Mouse (Mus musculus): ENCODE measurements at regions not wholly inside any gene's neighbourhood (a gene's known extent, or its start where the extent isn't known, plus 50 kb on each side); places are given as distances from the start of the nearest gene placed in this dataset.

DNA sequence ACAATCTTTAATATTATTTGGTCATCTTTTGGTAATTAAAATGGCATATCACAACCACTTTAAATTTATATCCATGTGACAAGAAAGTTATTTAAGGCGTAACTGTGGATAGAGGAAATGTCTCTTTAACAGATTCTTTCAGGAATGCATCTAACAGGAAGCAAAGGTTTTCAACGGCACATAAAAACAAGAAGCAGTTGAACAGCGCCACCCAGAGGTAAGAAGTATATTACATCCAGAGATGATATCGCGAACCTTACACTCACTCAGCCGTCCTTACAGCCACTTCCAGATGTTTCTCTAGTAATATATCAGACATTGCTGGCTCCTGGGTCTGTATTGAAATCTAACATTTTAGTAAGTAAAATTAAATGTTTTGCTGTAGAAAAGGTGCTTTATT, 70.5 kb upstream of the Hnrnpa3 start:
- no peaks in the 10 kb centered on the region for H3K4me1 ChIP-seq (replicated peaks; ENCODE audit: control insufficient read depth, insufficient read depth, low read length)
- H3K36me3 ChIP-seq (ENCODE audit: control insufficient read depth, insufficient read depth, low read length) = no peaks in the 10 kb centered on the region
- H3K27me3 ChIP-seq (replicated peaks; ENCODE audit: control insufficient read depth, insufficient read depth, low read length) = peaks cover 5% of the 10 kb centered on the region
- no peaks in the 10 kb centered on the region for H3K9me3 ChIP-seq (ENCODE audit: control insufficient read depth, low read length)
- WGBS = 3% methylated on average over 6 of the region's 6 CpGs
- H3K4me3 ChIP-seq (ENCODE audit: low read depth, low read length) = no peak overlapping the region
- ATAC-seq (replicated peaks; ENCODE audit: low FRiP score) (peak; percentile 59; the same call in 1 of the 2 replicates), DNase-seq (ENCODE audit: low spot score) (no peak)
- no peak overlapping the region for H3K4me2 ChIP-seq
- no peak overlapping the region for H3K27ac ChIP-seq (ENCODE audit: low read depth, low read length)
- H3K9ac ChIP-seq (ENCODE audit: low read depth, low read length) = no peak overlapping the region

DNA sequence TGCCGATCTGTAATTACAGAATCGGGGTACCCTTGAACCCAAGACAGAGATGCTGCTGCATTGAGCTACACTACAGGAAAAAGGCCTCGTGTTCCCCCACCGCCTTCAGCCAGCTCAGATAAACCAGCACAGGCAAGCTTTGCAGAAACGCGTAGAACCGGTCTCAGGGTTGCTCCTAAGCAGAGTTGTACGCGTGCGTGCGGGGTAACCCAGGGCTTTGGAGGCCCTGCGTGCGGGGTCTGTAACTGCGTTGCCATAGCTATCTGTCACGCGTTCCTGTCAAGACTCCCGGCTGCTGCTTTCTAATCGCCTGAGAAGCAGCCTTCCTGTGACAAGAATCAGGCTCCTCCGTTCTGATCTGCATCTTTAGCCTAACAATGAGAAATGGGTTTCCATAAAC, 69.6 kb upstream of the Hnrnpa3 start:
- ATAC-seq (replicated peaks; ENCODE audit: low FRiP score) = no peak
- 4% methylated on average over 19 of the region's 19 CpGs for WGBS
- no peak overlapping the region for H3K9ac ChIP-seq (ENCODE audit: low read depth, low read length)
- no peak overlapping the region for H3K27ac ChIP-seq (ENCODE audit: low read depth, low read length)
- peak overlapping the region; percentile 27 for H3K4me3 ChIP-seq (ENCODE audit: low read depth, low read length)
- H3K4me1 ChIP-seq (replicated peaks; ENCODE audit: control insufficient read depth, insufficient read depth, low read length) = no peaks in the 10 kb centered on the region
- H3K36me3 ChIP-seq (ENCODE audit: control insufficient read depth, insufficient read depth, low read length) = no peaks in the 10 kb centered on the region
- H3K27me3 ChIP-seq (replicated peaks; ENCODE audit: control insufficient read depth, insufficient read depth, low read length) = peaks cover 5% of the 10 kb centered on the region
- no peaks in the 10 kb centered on the region for H3K9me3 ChIP-seq (ENCODE audit: control insufficient read depth, low read length)
- no peak for DNase-seq (ENCODE audit: low spot score)
- H3K4me2 ChIP-seq = peak overlapping the region; percentile 63

DNA sequence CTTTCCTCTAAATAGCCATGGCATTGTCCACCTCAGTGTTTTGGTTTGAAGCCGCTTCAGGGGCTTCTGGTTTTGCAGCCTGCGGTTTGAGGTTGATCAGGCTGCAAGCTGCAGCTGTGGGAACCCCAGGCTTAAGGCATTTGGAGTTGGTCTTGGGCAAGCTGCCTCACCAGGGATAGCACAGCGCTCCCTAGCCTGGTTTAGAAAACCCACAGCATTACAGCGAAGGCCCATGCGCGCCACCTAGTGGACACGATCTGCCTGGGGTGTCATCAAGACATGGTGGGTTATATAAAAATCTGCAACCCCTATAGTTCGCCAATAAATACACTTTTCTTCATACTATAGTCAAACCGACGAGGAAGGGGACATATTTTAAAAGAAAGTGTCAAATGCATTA, 68.9 kb upstream of the Hnrnpa3 start:
- H3K9me3 ChIP-seq (ENCODE audit: control insufficient read depth, low read length) = no peaks in the 10 kb centered on the region
- ATAC-seq (replicated peaks; ENCODE audit: low FRiP score) = peak; percentile 77
- H3K4me3 ChIP-seq (ENCODE audit: low read depth, low read length) = peak overlapping the region; percentile 27
- DNase-seq (ENCODE audit: low spot score) = peak; percentile 81
- no peak overlapping the region for H3K9ac ChIP-seq (ENCODE audit: low read depth, low read length)
- H3K27me3 ChIP-seq (replicated peaks; ENCODE audit: control insufficient read depth, insufficient read depth, low read length) = peaks cover 5% of the 10 kb centered on the region
- no peaks in the 10 kb centered on the region for H3K36me3 ChIP-seq (ENCODE audit: control insufficient read depth, insufficient read depth, low read length)
- no peak overlapping the region for H3K27ac ChIP-seq (ENCODE audit: low read depth, low read length)
- 4% methylated on average over 10 of the region's 10 CpGs for WGBS
- peak overlapping the region; percentile 63 for H3K4me2 ChIP-seq
- H3K4me1 ChIP-seq (replicated peaks; ENCODE audit: control insufficient read depth, insufficient read depth, low read length) = no peaks in the 10 kb centered on the region

DNA sequence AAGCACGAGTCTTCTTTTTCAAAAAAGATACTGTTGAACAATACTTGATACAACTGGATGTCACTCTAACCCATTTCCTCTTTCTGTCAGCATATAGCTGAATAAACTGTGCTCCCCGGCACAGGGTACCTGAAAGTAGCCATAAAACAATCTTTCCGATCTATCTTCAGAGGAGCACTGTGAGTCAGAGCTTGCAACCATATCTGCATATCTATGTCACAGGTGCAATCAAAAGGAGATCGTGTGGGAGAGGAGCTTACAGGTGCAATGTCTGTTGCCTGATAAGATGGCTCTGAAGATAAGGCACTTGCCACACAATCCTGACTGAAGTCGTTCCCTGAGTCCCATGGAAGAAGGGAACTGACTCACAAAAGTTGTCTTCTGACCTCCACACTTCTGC, 58.5 kb upstream of the Hnrnpa3 start:
- DNase-seq (ENCODE audit: low spot score) = no peak
- H3K27ac ChIP-seq (ENCODE audit: low read depth, low read length) = no peak overlapping the region
- ATAC-seq (replicated peaks; ENCODE audit: low FRiP score) = no peak
- H3K4me3 ChIP-seq (ENCODE audit: low read depth, low read length) = no peak overlapping the region
- no peak overlapping the region for H3K9ac ChIP-seq (ENCODE audit: low read depth, low read length)
- no peak overlapping the region for H3K4me2 ChIP-seq
- no peaks in the 10 kb centered on the region for H3K4me1 ChIP-seq (replicated peaks; ENCODE audit: control insufficient read depth, insufficient read depth, low read length)
- no peaks in the 10 kb centered on the region for H3K36me3 ChIP-seq (ENCODE audit: control insufficient read depth, insufficient read depth, low read length)
- no peaks in the 10 kb centered on the region for H3K9me3 ChIP-seq (ENCODE audit: control insufficient read depth, low read length)
- 61% methylated on average over 5 of the region's 5 CpGs for WGBS
- no peaks in the 10 kb centered on the region for H3K27me3 ChIP-seq (replicated peaks; ENCODE audit: control insufficient read depth, insufficient read depth, low read length)

DNA sequence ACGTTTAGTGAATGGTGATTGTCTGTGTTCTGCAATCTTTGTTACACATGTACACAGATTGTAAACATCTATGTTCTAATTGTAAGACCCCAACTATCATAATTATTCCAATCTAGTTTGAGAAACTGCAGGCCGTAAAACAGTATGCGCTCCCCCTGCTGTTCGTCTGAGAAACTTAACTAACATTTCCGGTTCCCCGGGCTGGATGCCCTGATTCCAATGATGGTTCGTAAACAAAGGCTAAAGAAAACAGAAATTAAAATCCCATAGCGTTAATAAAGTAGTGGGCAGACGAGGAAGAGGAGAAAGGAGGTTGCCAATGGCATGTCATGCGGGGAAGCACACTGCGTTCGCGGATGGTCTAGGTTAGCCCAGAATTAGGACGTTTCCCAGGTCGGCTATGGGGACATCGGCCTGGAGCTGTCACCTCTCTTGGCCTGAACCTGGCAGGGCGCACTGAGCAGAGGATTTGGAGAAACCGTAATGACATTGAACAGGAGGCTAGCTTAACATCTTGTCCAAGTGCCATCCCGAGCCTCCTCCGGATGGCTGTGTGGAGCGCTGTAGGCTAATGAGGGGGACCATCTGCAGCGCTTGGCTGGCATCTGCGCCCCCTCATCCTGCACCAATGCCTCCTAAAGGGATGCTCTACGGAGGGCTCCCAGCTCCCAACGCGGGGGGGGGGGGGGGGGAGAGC, 55.7 kb upstream of the Hnrnpa3 start:
- ATAC-seq (replicated peaks; ENCODE audit: low FRiP score) (no peak), DNase-seq (ENCODE audit: low spot score) (no peak)
- no peak overlapping the region for H3K27ac ChIP-seq (ENCODE audit: low read depth, low read length)

DNA sequence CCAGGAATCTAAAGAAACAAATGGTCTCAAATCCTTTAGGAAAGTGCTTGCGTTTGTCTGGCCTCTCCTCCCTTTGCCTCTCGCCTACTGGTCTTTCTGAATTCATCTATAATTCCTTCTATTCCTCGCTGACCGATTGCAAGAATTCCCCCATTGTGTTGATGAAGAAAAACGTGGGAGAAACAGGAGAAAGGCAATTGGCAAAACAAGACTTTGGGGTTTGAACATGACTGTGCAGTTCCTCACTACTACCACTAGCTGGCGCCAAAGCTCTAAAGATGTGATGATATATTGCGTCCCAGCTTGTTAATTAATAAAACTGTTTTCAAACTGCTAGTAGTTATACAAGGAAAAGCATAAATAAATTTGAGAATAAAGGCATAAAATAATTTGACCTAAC, 53.4 kb upstream of the Hnrnpa3 start:
- WGBS = 2% methylated on average over 7 of the region's 7 CpGs
- Histone ChIP-seq H3K36me3 (ENCODE audit: control insufficient read depth, insufficient read depth, low read length) (no peaks in the 10 kb centered on the region), H3K9ac (ENCODE audit: low read depth, low read length) (no peak overlapping the region), H3K27ac (ENCODE audit: low read depth, low read length) (no peak overlapping the region), H3K9me3 (ENCODE audit: control insufficient read depth, low read length) (no peaks in the 10 kb centered on the region), H3K4me3 (ENCODE audit: low read depth, low read length) (no peak overlapping the region), H3K4me1 (replicated peaks; ENCODE audit: control insufficient read depth, insufficient read depth, low read length) (no peaks in the 10 kb centered on the region; the same call in 1 of the 2 replicates), H3K27me3 (replicated peaks; ENCODE audit: control insufficient read depth, insufficient read depth, low read length) (peaks cover 27% of the 10 kb centered on the region), H3K4me2 (no peak overlapping the region)
- ATAC-seq (replicated peaks; ENCODE audit: low FRiP score) = no peak
- DNase-seq (ENCODE audit: low spot score) = no peak

More for the DNA sequence above, 55.7 kb upstream of the Hnrnpa3 start:
- H3K4me2 ChIP-seq = peak overlapping the region; percentile 48
- H3K9ac ChIP-seq (ENCODE audit: low read depth, low read length) = no peak overlapping the region; the same call in 1 of the 2 replicates
- H3K9me3 ChIP-seq (ENCODE audit: control insufficient read depth, low read length) = no peaks in the 10 kb centered on the region
- H3K4me1 ChIP-seq (replicated peaks; ENCODE audit: control insufficient read depth, insufficient read depth, low read length) = no peaks in the 10 kb centered on the region; the same call in 1 of the 2 replicates
- peaks cover 5% of the 10 kb centered on the region for H3K27me3 ChIP-seq (replicated peaks; ENCODE audit: control insufficient read depth, insufficient read depth, low read length)
- peak overlapping the region; percentile 17 for H3K4me3 ChIP-seq (ENCODE audit: low read depth, low read length)
- H3K36me3 ChIP-seq (ENCODE audit: control insufficient read depth, insufficient read depth, low read length) = no peaks in the 10 kb centered on the region
- 21% methylated on average over 25 of the region's 26 CpGs for WGBS

DNA sequence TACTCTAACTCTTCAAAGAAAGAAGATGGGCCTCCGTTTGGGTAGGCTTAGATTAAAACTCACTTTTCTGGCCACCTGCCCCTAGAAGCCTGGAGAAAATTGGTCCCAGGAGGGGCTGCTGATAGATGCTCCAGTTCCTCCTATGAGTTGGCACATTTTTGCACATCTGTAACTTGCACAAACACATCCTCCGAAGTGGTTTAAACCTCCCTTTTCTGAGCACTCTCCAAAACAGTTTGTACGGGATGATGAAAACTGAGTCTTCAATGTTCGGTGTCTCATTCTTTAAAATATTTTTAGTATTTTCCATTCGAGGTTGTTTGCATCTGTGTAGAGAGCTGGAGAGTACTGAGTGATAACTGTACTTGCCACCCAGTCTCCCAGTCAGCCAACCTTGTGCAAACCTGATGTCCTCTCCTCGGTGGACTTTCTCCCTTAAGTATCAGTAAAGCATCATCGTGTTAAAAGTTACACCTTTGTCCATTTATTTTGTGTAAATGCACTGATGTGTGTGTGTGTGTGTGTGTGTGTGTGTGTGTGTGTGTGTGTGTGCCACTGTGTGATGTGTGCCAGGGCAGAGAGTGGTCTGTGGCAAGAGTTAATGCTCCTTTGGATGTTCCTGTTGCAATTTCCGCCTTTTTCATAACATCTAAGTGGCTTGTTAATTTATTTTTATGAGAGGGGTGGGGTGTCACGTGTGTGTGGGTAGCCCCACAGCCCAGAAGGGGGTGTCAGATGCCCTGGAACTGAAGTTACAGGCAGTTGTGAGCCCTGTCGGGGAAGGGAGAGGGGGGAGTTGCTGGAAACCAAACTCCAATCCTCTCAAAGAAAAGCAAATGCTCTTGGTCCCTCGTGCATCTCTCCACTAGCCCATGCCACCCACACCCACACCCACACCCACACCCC, 51.8 kb upstream of the Hnrnpa3 start:
- Histone ChIP-seq H3K36me3 (ENCODE audit: control insufficient read depth, insufficient read depth, low read length) (no peaks in the 10 kb centered on the region), H3K4me2 (no peak overlapping the region), H3K27ac (ENCODE audit: low read depth, low read length) (no peak overlapping the region), H3K9ac (ENCODE audit: low read depth, low read length) (no peak overlapping the region), H3K27me3 (replicated peaks; ENCODE audit: control insufficient read depth, insufficient read depth, low read length) (peaks cover 30% of the 10 kb centered on the region), H3K9me3 (ENCODE audit: control insufficient read depth, low read length) (no peaks in the 10 kb centered on the region), H3K4me1 (replicated peaks; ENCODE audit: control insufficient read depth, insufficient read depth, low read length) (no peaks in the 10 kb centered on the region; the same call in 1 of the 2 replicates), H3K4me3 (ENCODE audit: low read depth, low read length) (no peak overlapping the region)
- ATAC-seq (replicated peaks; ENCODE audit: low FRiP score) (no peak), DNase-seq (ENCODE audit: low spot score) (no peak)
- 61% methylated on average over 11 of the region's 11 CpGs for WGBS

DNA sequence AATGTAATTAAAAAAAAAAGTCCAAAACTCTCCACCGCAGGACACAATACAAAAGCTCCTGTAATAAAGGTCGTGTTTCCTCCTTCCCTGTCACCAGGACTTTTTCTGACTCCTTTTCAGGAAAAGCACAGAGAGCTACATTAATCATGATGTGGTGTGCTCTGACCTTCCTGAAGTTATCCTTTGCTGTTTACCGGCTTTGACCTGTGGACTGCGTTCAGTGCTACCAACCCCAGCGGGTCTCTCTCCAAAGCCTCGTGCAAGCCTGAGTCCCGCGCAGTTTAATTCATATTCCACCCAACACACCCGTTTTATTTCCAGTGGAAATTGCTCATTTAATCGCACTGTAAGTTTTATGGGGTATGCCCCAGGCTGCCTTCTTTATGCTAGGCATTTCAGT, 51.1 kb upstream of the Hnrnpa3 start:
- Histone ChIP-seq H3K9me3 (ENCODE audit: control insufficient read depth, low read length) (no peaks in the 10 kb centered on the region), H3K4me3 (ENCODE audit: low read depth, low read length) (no peak overlapping the region), H3K27me3 (replicated peaks; ENCODE audit: control insufficient read depth, insufficient read depth, low read length) (peaks cover 30% of the 10 kb centered on the region), H3K4me2 (no peak overlapping the region), H3K9ac (ENCODE audit: low read depth, low read length) (no peak overlapping the region), H3K27ac (ENCODE audit: low read depth, low read length) (no peak overlapping the region), H3K36me3 (ENCODE audit: control insufficient read depth, insufficient read depth, low read length) (no peaks in the 10 kb centered on the region), H3K4me1 (replicated peaks; ENCODE audit: control insufficient read depth, insufficient read depth, low read length) (no peaks in the 10 kb centered on the region; the same call in 1 of the 2 replicates)
- ATAC-seq (replicated peaks; ENCODE audit: low FRiP score) (no peak), DNase-seq (ENCODE audit: low spot score) (no peak)
- 53% methylated on average over 10 of the region's 10 CpGs for WGBS
